Mouse (Mus musculus) midbrain, embryonic 13.5 days (tissue): ENCODE measurements around the gene Bcas1. TPM values are rescaled to one million over a fixed set of nuclear protein-coding genes. Genes with fewer than 3 reads are reported as not detected.

Experiments used
- ATAC-seq: fragments of 200-750 bp; cut with Nextera tagmentation; 2 replicates; pipeline ENCODE4 v1.8.0; 2017; ENCODE audit warnings: mild to moderate bottlenecking, moderate TSS enrichment, moderate library complexity
- H3K27ac ChIP-seq: fragments of 300-500 bp; sonication (generic); 2 replicates; pipeline ENCODE4 v1.5.1; 2015; ENCODE audit warnings: inconsistent platforms, mild to moderate bottlenecking, moderate library complexity
- H3K27me3 ChIP-seq: fragments of 300-500 bp; sonication (generic); 2 replicates; pipeline ENCODE4 v1.6.1; 2015; ENCODE audit warnings: mild to moderate bottlenecking, inconsistent platforms
- H3K36me3 ChIP-seq: fragments of 300-500 bp; sonication (generic); 2 replicates; pipeline ENCODE4 v1.6.1; 2015; ENCODE audit warnings: mild to moderate bottlenecking, inconsistent platforms
- H3K4me1 ChIP-seq: fragments of 300-500 bp; sonication (generic); replicated peaks from 2 replicates; pipeline ENCODE4 v1.6.1; 2015; ENCODE audit warnings: inconsistent platforms
- H3K4me2 ChIP-seq: fragments of 300-500 bp; sonication (generic); replicated peaks from 2 replicates; pipeline ENCODE4 v1.6.1; 2015; ENCODE audit warnings: moderate library complexity, mild to moderate bottlenecking, inconsistent platforms
- H3K4me3 ChIP-seq: fragments of 300-500 bp; sonication (generic); replicated peaks from 2 replicates; pipeline ENCODE4 v1.5.1; 2015; ENCODE audit warnings: mild to moderate bottlenecking, inconsistent platforms
- H3K9ac ChIP-seq: fragments of 300-500 bp; sonication (generic); replicated peaks from 2 replicates; pipeline ENCODE4 v1.6.1; 2015; ENCODE audit warnings: mild to moderate bottlenecking, inconsistent platforms
- H3K9me3 ChIP-seq: fragments of 300-500 bp; sonication (generic); 2 replicates; pipeline ENCODE4 v1.6.1; 2016; ENCODE audit warnings: mild to moderate bottlenecking, inconsistent platforms
- WGBS: fragments of 180-500 bp; shearing (Covaris S2); methylation state at CpG from one replicate; pipeline ENCODE4 v1.1.7; 2015; 5-methylcytosine and 5-hydroxymethylcytosine counted together
- polyA plus RNA-seq: library from polyadenylated mRNA; unstranded; fragments of >200 nt; fragmentation: Nextera tagmentation; extraction: Ambion mirVana; gene quantifications from 2 replicates; pipeline ENCODE4 v1.2.1, GENCODE M21; 2015

Bcas1 gene
- polyA plus RNA-seq, 1 experiment from 2014 or later = 9.1 TPM

DNA sequence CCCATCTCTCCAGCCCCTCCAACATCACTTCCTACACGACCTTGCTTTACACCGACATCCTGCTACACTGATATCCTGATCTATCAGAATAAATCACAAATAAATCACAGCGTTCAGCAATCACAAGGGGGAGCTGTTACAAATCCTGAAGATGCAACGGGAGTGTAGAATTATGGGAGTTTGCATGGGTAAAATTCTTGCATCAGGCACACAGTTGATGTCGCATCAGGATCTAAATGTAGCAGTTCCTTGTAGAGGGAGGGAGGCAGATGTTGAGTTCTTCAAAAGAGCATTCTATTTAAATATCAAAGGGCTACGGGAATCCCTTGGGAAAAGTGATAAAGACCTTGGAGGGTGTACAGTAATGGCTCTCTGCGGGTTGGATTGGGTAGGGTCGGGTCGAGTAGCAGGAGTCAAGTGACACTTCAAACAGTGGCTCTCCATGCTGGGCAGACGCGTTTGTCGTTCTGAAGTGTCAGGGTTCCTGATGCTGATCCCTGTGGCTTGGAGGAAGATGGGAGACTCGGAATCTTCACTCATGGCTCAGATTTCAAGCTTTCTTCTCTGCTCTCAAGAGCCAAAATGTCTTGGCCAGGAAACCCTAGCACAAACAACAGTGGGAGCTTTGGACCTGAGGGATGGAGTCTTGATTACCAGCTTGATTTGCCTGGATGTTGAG, 16.0 kb downstream of the Bcas1 start:
- no peaks in the 10 kb centered on the region for H3K9me3 ChIP-seq
- peak overlapping the region; percentile 39 for H3K4me2 ChIP-seq
- peak; percentile 56; the same call in 1 of the 2 replicates for ATAC-seq
- no peaks in the 10 kb centered on the region for H3K36me3 ChIP-seq
- H3K27me3 ChIP-seq = peaks cover 27% of the 10 kb centered on the region
- peak overlapping the region; percentile 14; the same call in 1 of the 2 replicates for H3K4me3 ChIP-seq
- no peak overlapping the region for H3K27ac ChIP-seq
- H3K4me1 ChIP-seq = peaks cover 17% of the 10 kb centered on the region
- no peak overlapping the region for H3K9ac ChIP-seq
- 13% methylated on average over 13 of the region's 13 CpGs for WGBS

DNA sequence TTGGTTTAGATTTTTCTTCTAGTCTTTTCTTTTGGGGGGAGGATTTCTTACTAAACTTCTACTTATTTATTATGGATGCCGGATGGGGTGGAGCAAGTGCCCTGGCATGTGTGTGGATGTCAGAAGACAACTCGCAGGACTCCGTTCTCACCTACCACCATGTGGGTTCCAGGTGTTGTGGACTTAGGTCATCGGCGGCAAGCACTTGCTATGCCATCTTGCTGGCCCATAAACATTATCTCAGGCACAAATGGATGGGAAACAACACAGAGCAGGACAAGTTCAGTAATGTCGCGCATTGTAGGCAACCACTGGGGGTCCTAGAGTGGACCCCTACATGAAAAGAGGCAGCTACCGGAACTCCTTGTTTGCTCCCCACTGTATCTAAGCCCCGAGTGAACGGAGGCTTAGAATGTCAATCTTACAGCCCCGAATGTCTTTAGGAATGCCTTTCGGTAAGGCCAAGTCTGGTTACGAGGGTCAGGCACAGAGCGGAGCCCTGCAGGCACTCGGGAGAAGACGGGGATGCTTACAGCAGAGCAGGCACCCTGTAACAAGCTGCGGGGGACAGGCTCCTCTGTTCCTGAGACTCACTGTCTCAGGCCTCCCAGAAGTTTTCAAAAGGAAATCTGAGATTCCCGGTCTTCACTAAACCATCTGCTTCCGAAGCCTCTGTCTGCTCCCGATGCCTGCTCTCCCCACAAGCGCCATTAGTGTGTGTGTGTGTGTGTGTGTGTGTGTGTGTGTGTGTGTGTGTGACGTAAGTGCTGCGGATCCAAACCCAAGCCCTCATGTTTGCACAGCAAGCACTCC, 16.8 kb downstream of the Bcas1 start:
- H3K9ac ChIP-seq = peak overlapping the region; percentile 34; the same call in 1 of the 2 replicates
- ATAC-seq = peak; percentile 28; the same call in 1 of the 2 replicates
- H3K4me3 ChIP-seq = peak overlapping the region; percentile 14
- WGBS = 27% methylated on average over 23 of the region's 23 CpGs
- H3K27me3 ChIP-seq = peaks cover 27% of the 10 kb centered on the region
- H3K4me2 ChIP-seq = peak overlapping the region; percentile 39
- H3K4me1 ChIP-seq = peaks cover 24% of the 10 kb centered on the region
- H3K36me3 ChIP-seq = no peaks in the 10 kb centered on the region
- H3K9me3 ChIP-seq = no peaks in the 10 kb centered on the region
- H3K27ac ChIP-seq = no peak overlapping the region

DNA sequence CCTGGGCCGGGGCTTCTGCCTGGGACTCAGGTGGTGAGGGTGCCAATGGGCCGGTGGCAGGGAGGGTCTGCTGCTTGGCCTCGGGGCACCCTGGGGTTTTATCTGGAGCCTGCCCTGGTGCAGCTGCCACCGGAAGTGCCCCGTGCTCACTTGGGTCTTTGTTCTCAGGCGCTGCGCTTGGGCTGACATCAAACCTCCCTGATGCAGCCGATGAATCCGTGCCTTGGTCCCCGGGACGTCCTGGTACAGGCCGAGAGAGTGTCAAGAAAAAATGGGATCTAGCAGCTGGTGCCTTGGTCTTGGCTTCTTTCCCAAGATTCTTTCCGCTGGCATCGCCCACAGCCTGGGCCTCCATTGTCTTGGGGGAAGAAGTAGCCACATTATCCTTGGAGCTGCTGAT, 21.2 kb downstream of the Bcas1 start:
- Histone ChIP-seq H3K36me3 (no peaks in the 10 kb centered on the region), H3K9ac (no peak overlapping the region), H3K27ac (peak overlapping the region; percentile 66), H3K4me2 (peak overlapping the region; percentile 4), H3K4me3 (no peak overlapping the region), H3K27me3 (peaks cover 27% of the 10 kb centered on the region), H3K9me3 (no peaks in the 10 kb centered on the region), H3K4me1 (peaks cover 41% of the 10 kb centered on the region)
- peak; percentile 32; the same call in 1 of the 2 replicates for ATAC-seq
- 48% methylated on average over 14 of the region's 14 CpGs for WGBS

DNA sequence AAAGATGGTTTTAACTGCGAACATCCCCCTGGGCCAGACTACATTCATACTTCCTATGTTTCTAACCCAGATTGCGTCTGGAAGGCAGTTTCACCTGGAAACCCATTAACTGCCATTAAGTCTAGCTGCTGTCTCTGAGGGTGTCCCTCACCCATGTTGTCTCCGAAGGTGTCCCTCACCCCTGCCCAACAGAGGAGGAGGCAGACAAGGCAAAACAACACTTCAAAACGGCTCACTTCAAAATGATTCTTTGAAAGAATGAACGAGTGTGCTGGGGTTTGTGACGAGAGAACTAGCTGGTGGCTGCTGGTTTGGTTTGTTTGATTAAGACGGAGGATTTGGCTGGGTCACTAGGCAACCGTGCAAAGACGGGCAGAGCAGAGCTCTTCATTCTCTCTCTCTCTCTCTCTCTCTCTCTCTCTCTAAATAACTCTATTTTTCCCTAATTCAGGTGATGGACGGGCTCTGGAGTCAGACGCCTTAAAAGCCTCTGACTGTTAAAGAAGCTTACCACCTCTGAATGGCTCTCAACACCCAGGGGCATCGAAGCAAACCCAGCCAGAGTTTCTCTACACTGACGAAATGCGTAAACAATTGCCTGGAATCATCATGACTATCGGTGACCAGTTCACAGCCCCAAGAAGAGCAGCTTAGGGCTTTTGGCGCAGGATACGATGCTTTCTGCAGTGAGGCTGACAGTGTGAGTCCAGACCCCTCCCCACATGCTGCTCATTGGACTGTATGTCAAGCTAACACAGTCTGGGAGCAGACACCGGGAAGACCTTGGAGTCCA, 22.7 kb downstream of the Bcas1 start:
- no peaks in the 10 kb centered on the region for H3K36me3 ChIP-seq
- H3K9me3 ChIP-seq = no peaks in the 10 kb centered on the region
- H3K27ac ChIP-seq = peak overlapping the region; percentile 79
- ATAC-seq = peak; percentile 64
- H3K4me2 ChIP-seq = peak overlapping the region; percentile 46
- H3K27me3 ChIP-seq = peaks cover 18% of the 10 kb centered on the region
- H3K4me3 ChIP-seq = peak overlapping the region; percentile 16; the same call in 1 of the 2 replicates
- no peak overlapping the region; the same call in 1 of the 2 replicates for H3K9ac ChIP-seq
- H3K4me1 ChIP-seq = peaks cover 42% of the 10 kb centered on the region
- 10% methylated on average over 18 of the region's 18 CpGs for WGBS

DNA sequence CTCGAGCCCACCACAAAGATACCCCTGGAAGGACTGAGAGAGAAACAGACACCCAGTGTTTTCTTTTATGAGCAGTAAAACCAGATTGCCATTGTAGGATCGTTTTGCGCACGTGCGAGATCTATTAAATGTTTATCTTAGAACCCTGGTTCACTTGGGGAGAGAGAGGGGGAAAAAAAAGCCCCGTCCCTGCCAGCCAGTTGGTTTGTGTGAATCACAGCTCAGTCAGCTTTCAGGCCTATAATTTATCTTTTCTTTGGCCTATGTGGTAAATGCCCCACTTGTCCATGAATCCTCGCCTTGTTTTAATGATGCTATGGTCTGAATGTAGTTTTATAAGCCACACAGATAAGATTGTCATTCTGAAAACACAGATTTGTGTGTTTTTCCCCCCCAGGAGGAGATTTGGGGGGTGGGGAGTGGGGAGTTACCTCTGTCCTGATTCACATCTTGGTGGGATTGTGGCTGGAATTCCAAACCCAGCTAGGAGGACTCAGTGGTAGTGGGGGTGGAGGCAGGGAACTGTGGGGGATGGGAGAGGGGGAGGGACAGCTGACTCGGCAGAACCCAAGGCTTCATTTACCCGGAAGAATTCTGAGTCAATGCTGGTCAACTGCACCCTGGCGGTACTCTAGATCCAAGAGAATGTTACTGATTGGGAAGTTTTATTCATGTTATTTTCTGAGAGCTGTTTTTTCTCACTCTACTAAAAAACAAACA, 23.8 kb downstream of the Bcas1 start:
- ATAC-seq = no peak
- Histone ChIP-seq H3K27me3 (peaks cover 9% of the 10 kb centered on the region), H3K9ac (no peak overlapping the region), H3K9me3 (no peaks in the 10 kb centered on the region), H3K4me2 (no peak overlapping the region), H3K4me1 (peaks cover 42% of the 10 kb centered on the region), H3K27ac (no peak overlapping the region), H3K36me3 (no peaks in the 10 kb centered on the region), H3K4me3 (no peak overlapping the region)
- 44% methylated on average over 10 of the region's 10 CpGs for WGBS

DNA sequence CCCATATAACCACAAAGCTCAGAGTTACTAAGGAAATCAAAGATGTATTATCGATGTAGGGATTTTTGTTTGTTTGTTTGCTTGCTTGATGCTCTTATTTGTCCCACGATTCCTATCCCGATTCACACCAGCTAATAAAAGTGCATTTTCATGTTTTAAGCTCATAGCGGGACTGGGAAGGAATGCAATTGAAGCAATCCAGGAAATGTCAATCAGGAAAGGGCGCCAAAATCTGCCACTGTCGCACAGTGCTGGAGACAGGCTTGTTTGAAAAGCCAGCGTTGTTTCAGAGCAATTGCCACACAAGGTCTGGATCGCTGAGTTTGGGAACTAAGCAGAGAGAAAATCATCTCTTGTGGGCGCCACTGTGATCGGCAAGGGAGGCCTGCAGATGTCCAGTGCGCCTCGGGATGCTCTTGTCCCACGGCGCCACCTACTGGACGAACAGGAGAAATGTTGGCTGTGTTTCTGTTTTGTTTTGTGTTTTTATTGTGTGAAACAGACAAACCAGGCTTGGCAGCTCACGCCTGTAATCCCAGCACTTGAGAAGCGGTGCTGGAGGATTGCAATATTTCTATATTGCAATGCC, 26.3 kb downstream of the Bcas1 start:
- Histone ChIP-seq H3K36me3 (no peaks in the 10 kb centered on the region), H3K27me3 (no peaks in the 10 kb centered on the region), H3K4me1 (peaks cover 37% of the 10 kb centered on the region), H3K4me2 (peak overlapping the region; percentile 51), H3K4me3 (peak overlapping the region; percentile 26), H3K9me3 (no peaks in the 10 kb centered on the region), H3K9ac (0 out of 2 replicates have a peak overlapping the region, but pooled peaks have one; percentile 50), H3K27ac (0 out of 2 replicates have a peak overlapping the region, but pooled peaks have one; percentile 46)
- ATAC-seq = peak; percentile 46
- 1% methylated on average over 17 of the region's 17 CpGs for WGBS

DNA sequence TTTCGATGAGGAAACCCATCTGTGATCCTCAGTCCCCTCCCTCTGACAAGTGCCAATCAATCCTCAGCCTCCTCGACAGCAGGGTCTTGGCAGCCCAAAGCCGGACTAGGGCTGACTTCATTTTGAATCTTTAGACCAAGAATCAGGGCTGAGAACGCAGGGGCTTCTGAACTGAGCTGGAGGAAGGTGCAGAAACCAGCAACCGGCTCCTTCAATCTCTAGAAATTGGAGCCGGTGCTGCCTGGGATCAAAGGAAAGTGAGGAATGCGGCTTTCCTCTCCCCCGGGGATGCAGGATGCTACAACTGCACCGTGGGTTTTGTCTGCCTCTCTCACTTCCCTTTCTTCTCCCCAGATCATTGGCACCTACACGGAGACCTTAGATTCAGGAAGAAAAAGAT, 27.0 kb downstream of the Bcas1 start:
- Histone ChIP-seq H3K9me3 (no peaks in the 10 kb centered on the region), H3K27me3 (no peaks in the 10 kb centered on the region), H3K27ac (peak overlapping the region; percentile 1; the same call in 1 of the 2 replicates), H3K4me1 (peaks cover 32% of the 10 kb centered on the region), H3K9ac (peak overlapping the region; percentile 49), H3K4me3 (peak overlapping the region; percentile 26), H3K36me3 (no peaks in the 10 kb centered on the region), H3K4me2 (peak overlapping the region; percentile 51)
- ATAC-seq = no peak
- 2% methylated on average over 10 of the region's 10 CpGs for WGBS

DNA sequence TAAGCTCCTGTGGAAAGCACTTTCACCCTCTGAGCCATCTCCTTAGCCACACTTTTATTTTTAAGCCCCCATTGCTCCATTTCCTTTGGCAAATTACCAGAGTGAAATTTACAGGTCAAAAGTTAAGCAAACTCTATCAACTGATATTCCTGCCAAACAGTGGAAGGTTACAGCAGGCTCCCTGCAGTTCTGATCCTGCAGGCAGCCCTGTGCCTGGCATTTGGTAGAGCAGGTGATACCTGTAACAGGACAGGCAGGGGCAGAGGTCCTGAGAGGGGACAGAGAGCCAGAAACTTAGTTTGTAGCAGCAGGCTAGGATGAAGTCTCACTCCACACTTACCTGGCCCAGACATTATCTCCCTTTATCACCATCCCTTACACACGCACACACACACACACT, 35.7 kb downstream of the Bcas1 start:
- Histone ChIP-seq H3K9ac (no peak overlapping the region), H3K27ac (no peak overlapping the region), H3K36me3 (no peaks in the 10 kb centered on the region), H3K27me3 (no peaks in the 10 kb centered on the region), H3K4me1 (no peaks in the 10 kb centered on the region), H3K9me3 (0 out of 2 replicates have a peak, but pooled peaks cover 3% of the 10 kb centered on the region), H3K4me2 (no peak overlapping the region), H3K4me3 (no peak overlapping the region)
- no peak for ATAC-seq
- WGBS = 90% methylated on average over 1 of the region's 1 CpGs

DNA sequence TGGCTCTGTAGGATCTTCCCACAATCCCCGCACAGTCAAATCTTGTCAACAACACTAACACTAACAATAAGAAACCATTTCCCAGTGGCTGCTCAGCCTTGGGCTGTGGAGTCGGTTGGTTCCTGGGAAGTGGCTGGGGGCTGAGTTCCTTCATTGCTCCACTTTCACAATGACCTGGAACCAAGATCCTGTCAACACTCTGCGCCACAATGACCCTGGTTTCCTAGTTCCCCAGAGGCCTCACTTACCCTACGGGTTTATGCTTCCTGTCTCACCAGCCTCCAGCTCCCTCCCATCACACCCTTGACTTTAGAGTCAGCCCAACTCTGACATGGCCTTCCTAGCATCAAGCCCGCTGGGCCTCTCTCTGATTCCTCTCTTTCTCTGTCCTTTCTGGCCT, 39.3 kb downstream of the Bcas1 start:
- Histone ChIP-seq H3K9me3 (0 out of 2 replicates have a peak, but pooled peaks cover under 1% of the 10 kb centered on the region), H3K4me3 (no peak overlapping the region), H3K27me3 (no peaks in the 10 kb centered on the region), H3K4me1 (no peaks in the 10 kb centered on the region), H3K27ac (no peak overlapping the region), H3K36me3 (no peaks in the 10 kb centered on the region), H3K9ac (no peak overlapping the region), H3K4me2 (no peak overlapping the region)
- WGBS = 92% methylated on average over 5 of the region's 5 CpGs
- no peak for ATAC-seq

DNA sequence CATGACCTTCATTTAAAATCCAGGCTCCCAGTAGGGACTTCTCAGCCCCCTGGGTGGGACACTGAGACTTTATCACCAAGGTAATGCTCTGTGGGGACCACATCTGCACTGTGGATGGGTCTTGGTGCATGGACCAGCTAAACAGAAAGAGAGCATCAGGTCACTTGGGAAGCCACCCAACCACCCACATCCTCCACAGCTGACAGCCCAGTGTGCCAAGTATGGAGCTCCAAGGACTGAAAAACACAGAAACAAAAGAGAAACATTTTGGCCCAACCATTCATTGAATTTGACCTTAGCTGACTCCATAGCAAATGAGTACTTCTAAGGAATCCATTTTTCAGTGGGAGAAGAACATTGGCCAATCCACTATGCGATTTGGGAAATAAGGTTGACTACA, 42.1 kb downstream of the Bcas1 start:
- ATAC-seq = no peak
- Histone ChIP-seq H3K4me3 (no peak overlapping the region), H3K27me3 (no peaks in the 10 kb centered on the region), H3K36me3 (no peaks in the 10 kb centered on the region), H3K4me2 (no peak overlapping the region), H3K27ac (no peak overlapping the region), H3K4me1 (no peaks in the 10 kb centered on the region), H3K9ac (no peak overlapping the region), H3K9me3 (no peaks in the 10 kb centered on the region)
- 98% methylated on average over 1 of the region's 1 CpGs for WGBS

DNA sequence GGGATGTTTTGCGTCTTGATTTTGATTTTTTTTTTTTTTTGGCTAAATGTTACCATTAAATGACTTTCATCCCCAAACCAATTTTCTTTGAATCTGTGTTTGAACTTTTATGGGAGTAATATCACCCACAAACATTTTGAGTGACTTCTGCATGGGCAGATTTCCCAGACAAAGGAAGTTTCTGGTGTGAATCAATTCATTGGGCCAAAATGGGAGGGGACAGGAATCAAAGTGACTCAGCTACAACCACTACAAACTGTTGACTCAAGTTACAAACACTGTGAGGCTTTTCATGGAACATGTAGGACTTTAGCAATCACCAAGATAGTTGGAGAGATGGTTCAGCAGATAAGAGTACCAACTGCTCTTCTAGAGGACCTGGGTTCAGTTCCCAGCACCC, 42.9 kb downstream of the Bcas1 start:
- no peaks in the 10 kb centered on the region for H3K36me3 ChIP-seq
- H3K4me3 ChIP-seq = no peak overlapping the region
- ATAC-seq = no peak
- no peaks in the 10 kb centered on the region for H3K27me3 ChIP-seq
- H3K27ac ChIP-seq = no peak overlapping the region
- no peaks in the 10 kb centered on the region for H3K9me3 ChIP-seq
- no peak overlapping the region for H3K9ac ChIP-seq
- H3K4me1 ChIP-seq = no peaks in the 10 kb centered on the region
- H3K4me2 ChIP-seq = no peak overlapping the region
- 93% methylated on average over 1 of the region's 1 CpGs for WGBS
